ENCODE assay signal across 31 mouse cellular contexts in genomic region chr3:98221856-98222255, GRCm38 (mm10). TPM values are rescaled to one million over a fixed set of nuclear protein-coding genes. Genes with fewer than 3 reads are reported as not detected.
"Had no signal": no experiment of that assay in that cellular context is flagged by ENCODE, and none has a peak within 500 bp of the region (broad histone marks: within the 10 kb centered on the region; RNA-seq: fewer than 3 reads in every experiment).

Gene Reg4, plus strand, starts transcription at chr3:98222156.

- DNase-seq: gastrocnemius, postnatal 14 days; gastrocnemius, postnatal 36 days; heart, adult 11 months; heart, adult 2 months; heart, postnatal 14 days; heart, postnatal 36 days; kidney, adult 11 months; kidney, adult 2 months; kidney, adult 9 months; kidney, postnatal 14 days; kidney, postnatal 4 days; layer of hippocampus, adult 9-11 months; layer of hippocampus, postnatal 36 days; left cerebral cortex, postnatal 4 days had no signal

- H3K4me2 ChIP-seq: heart, embryonic 11.5 days; heart, embryonic 13.5 days; heart, embryonic 15.5 days; hindbrain, embryonic 12.5 days; hindbrain, embryonic 14.5 days; kidney, embryonic 15.5 days; limb, embryonic 13.5 days; limb, embryonic 15.5 days; liver, embryonic 12.5 days had no signal

- H3K9ac ChIP-seq: heart, embryonic 13.5 days; heart, embryonic 15.5 days; hindbrain, embryonic 12.5 days; hindbrain, embryonic 14.5 days; kidney, embryonic 15.5 days; limb, embryonic 13.5 days; limb, embryonic 15.5 days; liver, embryonic 12.5 days; liver, embryonic 14.5 days had no signal

- ATAC-seq: hindbrain, embryonic 16.5 days; inflammation-experienced regulatory T-cells, adult 6 months; liver, embryonic 12.5 days had no signal

- H3K4me1 ChIP-seq: limb, embryonic 15.5 days had no signal

- H3K4me3 ChIP-seq: heart, adult 2 months; heart, embryonic 13.5 days; heart, embryonic 15.5 days; hindbrain, embryonic 12.5 days; kidney, embryonic 15.5 days; limb, embryonic 13.5 days; limb, embryonic 15.5 days; liver, embryonic 12.5 days had no signal

- H3K27me3 ChIP-seq: heart, embryonic 13.5 days; heart, embryonic 15.5 days; kidney, embryonic 15.5 days; limb, embryonic 13.5 days; limb, embryonic 15.5 days; liver, embryonic 12.5 days had no signal

- H3K36me3 ChIP-seq: heart, embryonic 13.5 days; heart, embryonic 15.5 days; hindbrain, embryonic 12.5 days; kidney, embryonic 15.5 days; limb, embryonic 13.5 days; limb, embryonic 15.5 days; liver, embryonic 12.5 days had no signal

- H3K27ac ChIP-seq: heart, adult 2 months; heart, embryonic 13.5 days; heart, embryonic 15.5 days; hindbrain, embryonic 12.5 days; hindbrain, embryonic 14.5 days; kidney, embryonic 15.5 days; kidney, postnatal 0 days; limb, embryonic 13.5 days; limb, embryonic 15.5 days; liver, embryonic 12.5 days; liver, embryonic 14.5 days had no signal

- H3K9me3 ChIP-seq: heart, embryonic 13.5 days; heart, embryonic 15.5 days; kidney, embryonic 15.5 days; limb, embryonic 13.5 days; limb, embryonic 15.5 days; liver, embryonic 12.5 days had no signal

RNA-seq across cellular contexts. Expression of gene Reg4, which starts in this region (rescaled TPM):
- polyA plus RNA-seq: gonadal fat pad, adult 2 months; heart, adult 2 months; heart, embryonic 11.5 days; heart, embryonic 13.5 days; heart, embryonic 15.5 days; heart, postnatal 0 days; hindbrain, embryonic 12.5 days; hindbrain, embryonic 14.5 days; hindbrain, embryonic 16.5 days; inflammation-experienced regulatory T-cells, adult 6 months; kidney, adult 2 months; limb, embryonic 11.5 days; limb, embryonic 13.5 days; limb, embryonic 15.5 days; liver, adult 2 months; liver, embryonic 12.5 days; liver, embryonic 14.5 days had no signal
